8 mouse cellular contexts compared by ENCODE assay signal in the genomic region with DNA sequence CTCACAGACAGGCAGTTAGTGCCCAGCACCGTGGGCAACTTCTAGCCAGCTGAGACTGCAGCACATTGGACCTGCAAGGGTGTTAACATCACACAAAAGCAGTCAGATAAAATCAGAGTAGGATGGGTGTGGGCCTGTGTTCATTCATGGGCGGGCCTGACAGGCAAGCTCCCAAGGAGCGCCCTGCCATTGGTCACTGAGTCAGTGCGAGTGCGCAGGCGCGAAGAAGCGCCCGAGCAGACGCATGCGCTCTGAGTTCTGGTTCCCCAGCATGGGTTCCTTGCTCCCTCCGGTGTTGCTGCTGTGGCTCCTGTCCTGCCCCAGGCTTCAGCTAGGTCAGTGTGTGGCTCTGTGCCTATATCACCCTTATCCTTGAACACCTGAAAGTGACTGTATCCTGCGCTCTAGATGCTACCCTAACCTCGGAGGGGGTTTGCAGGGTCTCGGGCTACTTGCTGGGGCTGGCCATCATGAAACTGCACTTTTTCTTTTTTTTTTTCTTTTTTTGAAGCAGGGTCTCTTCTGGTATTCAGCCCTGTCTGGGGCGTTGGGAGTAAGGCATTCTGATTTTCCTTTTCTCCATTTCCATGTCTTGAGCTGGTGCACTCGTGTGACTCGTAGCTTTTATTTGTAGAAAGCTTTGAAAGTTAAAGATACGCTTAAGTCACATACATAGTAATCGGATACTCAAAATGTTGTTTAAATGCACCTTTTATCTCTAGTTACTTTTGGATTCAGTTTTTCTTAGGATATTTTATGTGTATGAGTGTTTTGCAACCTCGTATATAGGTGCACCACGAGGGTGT. TPM values are rescaled to one million over a fixed set of nuclear protein-coding genes. Genes with fewer than 3 reads are reported as not detected.
DNase-seq lines count a peak whose midpoint lies in the region; ATAC-seq and TF ChIP-seq lines count a peak whose summit lies in the region.

A gene (plus strand): TSS at position 235 of the 806 bp plus-strand sequence.

- H3K4me3 ChIP-seq in C2C12 (ENCODE audit: insufficient read depth, poor library complexity, severe bottlenecking): peak within 1 kb of the TSS; percentile 68
- peak within 1 kb of the TSS; percentile 74 for H3K4me3 ChIP-seq in erythroblast, embryonic 14.5 days (replicated peaks)
- peak within 1 kb of the TSS; percentile 60 for H3K4me3 ChIP-seq in heart, embryonic 11.5 days (ENCODE audit: low read depth, low read length)
- peak within 1 kb of the TSS; percentile 87 for H3K4me3 ChIP-seq in kidney, embryonic 16.5 days (ENCODE audit: low read length)
- peak within 1 kb of the TSS; percentile 70 for H3K4me3 ChIP-seq in liver, adult 2 months (ENCODE audit: insufficient read depth, low read depth, low read length)
- peak within 1 kb of the TSS; percentile 60 for H3K4me3 ChIP-seq in myocyte

- H3K36me3 ChIP-seq in C2C12 (ENCODE audit: control insufficient read depth, insufficient read depth): peaks cover 33% of the 10 kb centered on the region
- peaks cover 36% of the 10 kb centered on the region for H3K36me3 ChIP-seq in erythroblast, embryonic 14.5 days (ENCODE audit: control insufficient read depth)
- peaks cover 12% of the 10 kb centered on the region for H3K36me3 ChIP-seq in heart, embryonic 11.5 days (ENCODE audit: control insufficient read depth, insufficient read depth, low read length)
- H3K36me3 ChIP-seq in kidney, embryonic 16.5 days (ENCODE audit: insufficient read depth, low read length): peaks cover 29% of the 10 kb centered on the region
- peaks cover 17% of the 10 kb centered on the region for H3K36me3 ChIP-seq in liver, adult 2 months (ENCODE audit: control insufficient read depth, insufficient read depth, low read length)
- H3K36me3 ChIP-seq in myocyte (ENCODE audit: control insufficient read depth, insufficient read depth): peaks cover 18% of the 10 kb centered on the region
- peaks cover 8% of the 10 kb centered on the region for H3K36me3 ChIP-seq in splenic B cell, adult 2 months (ENCODE audit: control insufficient read depth, insufficient read depth, low read length, poor library complexity, severe bottlenecking)

- peak; percentile 76; the same call in 1 of the 2 replicates for TF ChIP-seq POLR2A in brain, embryonic 14.5 days (IDR thresholded peaks at IDR 0.05; ENCODE audit: borderline replicate concordance, extremely low read depth, insufficient read depth, insufficient read length, poor library complexity, severe bottlenecking)
- peak; percentile 83 for TF ChIP-seq POLR2A in liver, adult 2 months (IDR thresholded peaks at IDR 0.05; ENCODE audit: extremely low read depth, insufficient read depth, low read length)
- peak; percentile 99 for TF ChIP-seq POLR2A in myocyte (IDR thresholded peaks at IDR 0.05; ENCODE audit: insufficient read length, low read depth)

- no peak for TF ChIP-seq CTCF in C2C12 (IDR thresholded peaks at IDR 0.05; ENCODE audit: control insufficient read depth, insufficient read depth, insufficient read length)
- no peak for TF ChIP-seq CTCF in brain, embryonic 14.5 days (IDR thresholded peaks at IDR 0.05; ENCODE audit: borderline replicate concordance, extremely low read depth, insufficient read depth, insufficient read length)
- 0 out of 2 replicates have a peak, but pooled peaks have one; percentile 18 for TF ChIP-seq CTCF in liver, adult 2 months (IDR thresholded peaks at IDR 0.05; ENCODE audit: low read depth, low read length)

- ATAC-seq in heart, embryonic 11.5 days (replicated peaks; ENCODE audit: insufficient number of reproducible peaks, low FRiP score, low TSS enrichment): peak; percentile 96
- ATAC-seq in kidney, embryonic 16.5 days (ENCODE audit: low FRiP score, low TSS enrichment): peak; percentile 99

- peaks cover 27% of the 10 kb centered on the region for H3K4me1 ChIP-seq in erythroblast, embryonic 14.5 days (ENCODE audit: control insufficient read depth)
- H3K4me1 ChIP-seq in heart, embryonic 11.5 days (ENCODE audit: control insufficient read depth, insufficient read depth, low read length): peaks cover 11% of the 10 kb centered on the region
- peaks cover 11% of the 10 kb centered on the region; the same call in 1 of the 2 replicates for H3K4me1 ChIP-seq in kidney, embryonic 16.5 days (ENCODE audit: insufficient read depth, low read length)
- H3K4me1 ChIP-seq in liver, adult 2 months (ENCODE audit: control insufficient read depth, insufficient read depth, low read length): no peaks in the 10 kb centered on the region

- H3K79me2 ChIP-seq in C2C12 (ENCODE audit: control insufficient read depth, insufficient read depth): peaks cover 31% of the 10 kb centered on the region
- peaks cover 3% of the 10 kb centered on the region; the same call in 1 of the 2 replicates for H3K79me2 ChIP-seq in liver, adult 2 months (ENCODE audit: control insufficient read depth, insufficient read depth, low read length)
- peaks cover 13% of the 10 kb centered on the region for H3K79me2 ChIP-seq in myocyte (ENCODE audit: control insufficient read depth, insufficient read depth)

- no peaks in the 10 kb centered on the region for H3K27me3 ChIP-seq in C2C12 (ENCODE audit: control insufficient read depth, insufficient read depth, insufficient read length)
- H3K27me3 ChIP-seq in erythroblast, embryonic 14.5 days (ENCODE audit: control insufficient read depth): no peaks in the 10 kb centered on the region
- H3K27me3 ChIP-seq in heart, embryonic 11.5 days (ENCODE audit: control insufficient read depth, insufficient read depth, low read length): no peaks in the 10 kb centered on the region
- no peaks in the 10 kb centered on the region for H3K27me3 ChIP-seq in kidney, embryonic 16.5 days (ENCODE audit: insufficient read depth, low read length)
- no peaks in the 10 kb centered on the region for H3K27me3 ChIP-seq in liver, adult 2 months (ENCODE audit: control insufficient read depth, insufficient read depth, low read length)
- no peaks in the 10 kb centered on the region for H3K27me3 ChIP-seq in myocyte (ENCODE audit: control insufficient read depth, insufficient read depth, insufficient read length)
- no peaks in the 10 kb centered on the region for H3K27me3 ChIP-seq in splenic B cell, adult 2 months (ENCODE audit: control insufficient read depth, insufficient read depth, low read length, poor library complexity, severe bottlenecking)

- H3K9me3 ChIP-seq in erythroblast, embryonic 14.5 days (ENCODE audit: control insufficient read depth, low read length): peaks cover 4% of the 10 kb centered on the region
- H3K9me3 ChIP-seq in heart, embryonic 11.5 days (replicated peaks; ENCODE audit: control insufficient read depth, low read length): no peaks in the 10 kb centered on the region
- no peaks in the 10 kb centered on the region for H3K9me3 ChIP-seq in kidney, embryonic 16.5 days (ENCODE audit: low read length)

- DNase-seq in brain, embryonic 14.5 days (ENCODE audit: low read depth): peak; percentile 98
- DNase-seq in liver, adult 2 months (ENCODE audit: extremely low read depth, low read depth, low spot score): peak; percentile 90
- DNase-seq in splenic B cell, adult 2 months (ENCODE audit: low read depth, low spot score): peak; percentile 97

- peak within 1 kb of the TSS; percentile 85 for H3ac ChIP-seq in C2C12 (ENCODE audit: control insufficient read depth, insufficient read length, low read depth)
- peak within 1 kb of the TSS; percentile 22 for H3ac ChIP-seq in myocyte (ENCODE audit: control insufficient read depth, insufficient read length)

- H3K4me2 ChIP-seq in heart, embryonic 11.5 days: peak within 1 kb of the TSS; percentile 73
- H3K4me2 ChIP-seq in kidney, embryonic 16.5 days (replicated peaks; ENCODE audit: low read depth, low read length): peak within 1 kb of the TSS; percentile 63
- peak within 1 kb of the TSS; percentile 74 for H3K4me2 ChIP-seq in myocyte (ENCODE audit: low read depth)

- peak within 1 kb of the TSS; percentile 62 for H3K27ac ChIP-seq in heart, embryonic 11.5 days (ENCODE audit: low read depth, low read length)
- peak within 1 kb of the TSS; percentile 69 for H3K27ac ChIP-seq in kidney, embryonic 16.5 days (ENCODE audit: low read length)
- peak within 1 kb of the TSS; percentile 39; the same call in 1 of the 2 replicates for H3K27ac ChIP-seq in liver, adult 2 months (replicated peaks; ENCODE audit: insufficient read depth, low read depth, low read length)

- peak within 1 kb of the TSS; percentile 73 for H3K9ac ChIP-seq in heart, embryonic 11.5 days (ENCODE audit: low read depth, low read length)
- peak within 1 kb of the TSS; percentile 89 for H3K9ac ChIP-seq in kidney, embryonic 16.5 days (replicated peaks; ENCODE audit: low read length)
- H3K9ac ChIP-seq in liver, adult 2 months (ENCODE audit: low read depth, low read length): peak within 1 kb of the TSS; percentile 84

- 10% methylated on average over 22 of the region's 22 CpGs for WGBS in heart, embryonic 11.5 days (ENCODE audit: insufficient replicate concordance)
- WGBS in kidney, embryonic 16.5 days: 11% methylated on average over 22 of the region's 22 CpGs
- under 1% methylated on average over 22 of the region's 22 CpGs for WGBS in liver, adult 2 months

- H3K79me3 ChIP-seq in C2C12 (ENCODE audit: low read depth): peaks cover 10% of the 10 kb centered on the region

TF ChIP-seq in C2C12, 6 proteins besides CTCF, POLR2A, EP300 and RAD21:
- TF ChIP-seq MAX (IDR thresholded peaks at IDR 0.05) (peak; percentile 63), FOSL1 (IDR thresholded peaks at IDR 0.05; ENCODE audit: insufficient read depth, low read length, poor library complexity, severe bottlenecking) (no peak)

TF ChIP-seq in myocyte, 11 proteins besides CTCF, POLR2A, EP300 and RAD21:
- TF ChIP-seq POLR2AphosphoS2 (IDR thresholded peaks at IDR 0.05; ENCODE audit: insufficient read length, low read depth) (peak; percentile 100), CEBPB (IDR thresholded peaks at IDR 0.05; ENCODE audit: insufficient read depth, poor library complexity, severe bottlenecking) (no peak), REST (IDR thresholded peaks at IDR 0.05; ENCODE audit: insufficient read depth, insufficient read length) (no peak)

RNA-seq across cellular contexts. Expression of the gene that starts here (rescaled TPM):
- polyA plus RNA-seq in C2C12 (2012; fragmentation: generic; extraction: Trizol) (48.6 TPM), myocyte (2012; fragmentation: generic; extraction: Trizol) (33.8 TPM)
- polyA plus RNA-seq in brain, embryonic 14.5 days (2012; rRNA removed): 26.6 and 26.9 TPM in 2 replicates
- polyA plus RNA-seq in erythroblast, embryonic 14.5 days (2012): 0.97 and 1.0 TPM in 2 replicates
- 35.6 and 37.3 TPM in 2 replicates for polyA plus RNA-seq in heart, embryonic 11.5 days (2014; fragmentation: Nextera tagmentation; extraction: Ambion mirVana)
- polyA plus RNA-seq in kidney, embryonic 16.5 days (2015; fragmentation: Nextera tagmentation; extraction: Ambion mirVana): 54.0 and 59.2 TPM in 2 replicates
- total RNA-seq in liver, adult 2 months (2014; rRNA removed): 5.8 and 6.0 TPM in 2 replicates
- 8.9 and 10.2 TPM in 2 replicates for polyA plus RNA-seq in liver, adult 2 months (2012; rRNA removed)

Comparison
In these comparisons a context has a peak if more than half of its experiments do, and no peak if none do; other contexts are left out.
1. Peak in every context shown above with its lines: DNase-seq, ATAC-seq, H3K4me3 ChIP-seq and H3K27ac ChIP-seq.